Mouse (Mus musculus) heart, adult 2 months (tissue): ENCODE data around the gene Rimbp2. TPM values are rescaled to one million over a fixed set of nuclear protein-coding genes. Genes with fewer than 3 reads are reported as not detected.
A peak's percentile ranks its signal among the peaks of the same experiment; 100 is the strongest.

Source experiments
- DNase-seq, 2 experiments: peaks; one replicate each; pipeline ENCODE4 v3.0.0; 2021
- H3K27ac ChIP-seq: fragments of 200-600 bp; 2 replicates; pipeline ENCODE4 v1.8.1; 2022
- H3K27me3 ChIP-seq: fragments of 200-500 bp; 2 replicates; pipeline ENCODE4 v1.6.1; 2012; ENCODE audit warnings: mild to moderate bottlenecking, low read length, inconsistent platforms, mixed read lengths; ENCODE audit not compliant: control insufficient read depth, insufficient read depth
- H3K36me3 ChIP-seq: fragments of 200-500 bp; 2 replicates; pipeline ENCODE4 v1.6.1; 2012; ENCODE audit warnings: low read length, inconsistent platforms; ENCODE audit not compliant: control insufficient read depth, insufficient read depth
- H3K4me1 ChIP-seq: fragments of 200-500 bp; 2 replicates; pipeline ENCODE4 v1.6.1; 2011; ENCODE audit warnings: low read length; ENCODE audit not compliant: control insufficient read depth, insufficient read depth
- H3K4me3 ChIP-seq: fragments of 200-600 bp; 2 replicates; pipeline ENCODE4 v1.8.1; 2022
- H3K79me2 ChIP-seq: fragments of 200-500 bp; replicated peaks from 2 replicates; pipeline ENCODE4 v1.6.1; 2012; ENCODE audit warnings: mild to moderate bottlenecking, inconsistent platforms, low read length, moderate library complexity, mixed read lengths; ENCODE audit not compliant: control insufficient read depth, insufficient read depth
- H3K9ac ChIP-seq: fragments of 200-500 bp; 2 replicates; pipeline ENCODE4 v1.6.1; 2012; ENCODE audit warnings: low read depth, mild to moderate bottlenecking, control low read depth, inconsistent platforms, low read length, mixed read lengths
- CTCF ChIP-seq: fragments of 200-600 bp; IDR thresholded peaks from 2 replicates; pipeline ENCODE4 v1.8.1; 2022; ENCODE audit warnings: antibody characterized with exemption, mild to moderate bottlenecking, moderate library complexity
- EP300 ChIP-seq: fragments of 200-500 bp; IDR thresholded peaks from 2 replicates; pipeline ENCODE4 v1.6.1; 2011; ENCODE audit warnings: low read depth, low read length, control low read depth; ENCODE audit not compliant: insufficient read depth
- POLR2A ChIP-seq: fragments of 200-500 bp; IDR thresholded peaks from 2 replicates; pipeline ENCODE4 v1.6.1; 2011; ENCODE audit warnings: mild to moderate bottlenecking, low read depth, low read length, control low read depth; ENCODE audit not compliant: insufficient read depth
- WGBS: fragments of 180-500 bp; shearing (Covaris S2); methylation state at CpG from one replicate; pipeline ENCODE4 v1.1.7; 2018; 5-methylcytosine and 5-hydroxymethylcytosine counted together
- intact Hi-C: fragments of 180-260 bp; cut with DNase I; formaldehyde crosslinking; loops from one replicate; pipeline ENCODE4 v1.15.1; 2025
- polyA plus RNA-seq: library from polyadenylated mRNA; depleted of rRNA; stranded (reverse); fragments of >200 nt; gene quantifications from 2 replicates; pipeline ENCODE4 v1.2.3, GENCODE M21; 2012; rRNA removed
- total RNA-seq, 2 experiments: library from RNA; stranded (reverse); gene quantifications; 2 replicates each; pipeline ENCODE4 v1.2.3; 2021

Rimbp2 gene
- total and polyA plus RNA-seq, 3 experiments, result 0.06 to 0.07 TPM; not detected in 1

DNA sequence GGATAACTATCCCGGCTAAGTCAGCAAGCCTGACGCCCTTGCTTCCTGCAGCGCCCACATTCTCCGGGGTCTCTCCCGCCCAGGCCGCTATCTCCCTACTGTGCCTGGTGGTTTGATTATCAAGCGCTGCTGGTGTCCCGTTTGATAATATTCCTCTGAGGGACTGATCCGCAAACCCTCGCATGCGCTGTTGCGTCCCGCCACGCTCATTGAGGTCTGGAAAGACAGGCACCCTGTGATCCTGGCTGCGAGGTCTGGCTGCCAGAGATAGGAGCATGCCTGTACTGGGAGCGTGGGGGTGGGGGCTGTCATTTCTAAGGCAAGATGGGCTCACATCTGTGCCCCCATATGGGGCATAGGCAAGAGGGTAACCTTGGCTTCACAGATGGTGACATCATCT, 238.1 kb downstream of the Rimbp2 start:
- intact Hi-C loops, result no loop called here
- 24% methylated on average over 16 of the region's 16 CpGs for WGBS

DNA sequence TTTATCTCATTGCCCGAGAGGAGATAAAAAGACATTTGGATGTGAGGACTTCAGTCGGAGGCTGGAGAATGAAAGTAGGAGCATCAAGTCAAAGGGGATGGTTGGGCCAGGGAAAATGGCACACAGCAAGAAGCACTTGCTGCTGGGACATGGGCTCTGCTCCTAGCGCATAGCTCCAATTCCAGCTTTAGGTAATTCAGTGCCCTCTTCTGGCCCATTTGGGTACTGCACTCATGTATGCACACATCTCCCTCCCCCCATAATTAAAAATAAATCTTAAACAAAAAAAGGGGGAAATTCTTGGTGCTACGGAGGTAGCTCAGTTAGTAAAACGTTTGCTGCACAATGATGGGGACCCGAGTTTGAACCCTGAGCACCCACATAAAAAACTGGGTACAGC, 241.4 kb downstream of the Rimbp2 start:
- Histone ChIP-seq H3K36me3 (no peaks in the 10 kb centered on the region), H3K79me2 (no peaks in the 10 kb centered on the region), H3K27ac (no peak overlapping the region), H3K4me3 (no peak overlapping the region), H3K27me3 (no peaks in the 10 kb centered on the region), H3K9ac (no peak overlapping the region), H3K4me1 (no peaks in the 10 kb centered on the region)
- intact Hi-C loops, result no loop called here
- DNase-seq, result no peak
- no peak for TF ChIP-seq POLR2A
- TF ChIP-seq EP300, result no peak
- TF ChIP-seq CTCF, result 0 out of 2 replicates have a peak, but pooled peaks have one; percentile 14
- 77% methylated on average over 6 of the region's 6 CpGs for WGBS

More for the DNA sequence above, 238.1 kb downstream of the Rimbp2 start:
- H3K27ac ChIP-seq, result no peak overlapping the region
- no peaks in the 10 kb centered on the region for H3K79me2 ChIP-seq
- no peak for TF ChIP-seq CTCF
- no peak for TF ChIP-seq EP300
- no peak for TF ChIP-seq POLR2A
- no peak for DNase-seq
- H3K36me3 ChIP-seq, result no peaks in the 10 kb centered on the region
- no peak overlapping the region for H3K9ac ChIP-seq
- no peaks in the 10 kb centered on the region for H3K4me1 ChIP-seq
- H3K27me3 ChIP-seq, result no peaks in the 10 kb centered on the region
- no peak overlapping the region for H3K4me3 ChIP-seq

DNA sequence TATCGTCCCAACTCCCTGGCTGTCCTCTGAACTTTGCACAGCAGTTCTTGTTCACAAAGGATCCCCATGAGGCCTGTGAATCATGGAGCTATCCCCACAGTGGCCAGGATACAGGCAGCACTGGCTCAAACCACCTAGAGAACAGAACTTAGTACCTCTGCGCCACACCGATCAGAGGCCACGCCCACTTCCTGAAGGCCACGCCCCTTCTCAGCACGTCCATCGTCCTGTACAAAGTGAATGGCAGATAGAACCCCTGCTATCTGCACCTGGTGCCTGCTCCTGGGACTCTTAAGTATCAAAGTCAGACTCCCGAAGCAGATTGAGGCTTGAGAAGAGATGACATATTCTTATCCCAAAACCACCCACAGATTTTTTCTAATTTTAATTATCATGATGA, 242.7 kb downstream of the Rimbp2 start:
- DNase-seq, result no peak
- no peaks in the 10 kb centered on the region for H3K36me3 ChIP-seq
- intact Hi-C loops, result no loop called here

DNA sequence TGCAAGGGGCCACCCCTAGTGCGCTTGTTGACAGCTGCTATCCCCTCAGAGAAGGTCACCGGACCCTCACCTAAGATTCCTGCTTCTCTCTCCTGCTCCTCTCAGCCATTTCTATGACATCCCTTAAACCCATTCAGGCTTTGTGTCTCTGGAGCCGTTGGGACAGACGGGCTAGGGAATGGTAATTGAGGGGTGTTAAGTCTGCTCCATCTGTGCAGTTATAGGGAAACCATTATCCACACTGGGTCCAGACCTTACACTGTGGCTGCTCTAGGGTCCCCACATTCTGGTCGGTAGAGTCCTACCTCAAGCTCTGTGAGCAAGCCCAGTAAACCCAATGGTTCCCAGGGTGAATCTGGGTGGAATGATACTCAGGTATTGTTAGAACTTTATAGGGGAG, 244.4 kb downstream of the Rimbp2 start:
- Histone ChIP-seq H3K79me2 (no peaks in the 10 kb centered on the region), H3K36me3 (no peaks in the 10 kb centered on the region), H3K27me3 (no peaks in the 10 kb centered on the region), H3K4me1 (no peaks in the 10 kb centered on the region), H3K4me3 (no peak overlapping the region), H3K27ac (no peak overlapping the region), H3K9ac (no peak overlapping the region)
- 75% methylated on average over 5 of the region's 5 CpGs for whole genome bisulfite sequencing
- intact Hi-C loops, result no loop called here
- no peak for TF ChIP-seq POLR2A
- TF ChIP-seq EP300, result no peak
- no peak for TF ChIP-seq CTCF
- no peak for DNase-seq

More for the DNA sequence above, 242.7 kb downstream of the Rimbp2 start:
- Histone ChIP-seq H3K9ac (no peak overlapping the region), H3K79me2 (no peaks in the 10 kb centered on the region), H3K27me3 (no peaks in the 10 kb centered on the region), H3K27ac (no peak overlapping the region), H3K4me1 (no peaks in the 10 kb centered on the region), H3K4me3 (no peak overlapping the region)
- WGBS, result 13% methylated on average over 8 of the region's 8 CpGs
- TF ChIP-seq CTCF, result no peak
- no peak for TF ChIP-seq EP300
- TF ChIP-seq POLR2A, result no peak

Other genes with a start within 250 kb of the Rimbp2 start
- 10 to 100 TPM; 12.0 to 14.2 TPM for gene Stx2, start 55.1 kb upstream of the Rimbp2 start, total RNA-seq
- gene Stx2, start 55.1 kb upstream of the Rimbp2 start, polyA plus RNA-seq, result 17.1 and 24.2 TPM in 2 replicates
- gene Ran, start 66.6 kb upstream of the Rimbp2 start, total RNA-seq, result 10 to 100 TPM; 88.2 to 99.2 TPM
- gene Ran, start 66.6 kb upstream of the Rimbp2 start, polyA plus RNA-seq, result 44.4 and 58.1 TPM in 2 replicates
- 1 to 10 TPM; 4.1 to 4.8 TPM for gene Adgrd1, start 143.3 kb upstream of the Rimbp2 start, total RNA-seq
- gene Adgrd1, start 143.3 kb upstream of the Rimbp2 start, polyA plus RNA-seq, result 5.5 and 5.6 TPM in 2 replicates